Mouse (Mus musculus) neural tube, embryonic 14.5 days (tissue): ENCODE measurements around the gene Pja2. TPM values are rescaled to one million over a fixed set of nuclear protein-coding genes. Genes with fewer than 3 reads are reported as not detected.
"Not testable (repeated sequence)": the region's sequence is repeated elsewhere in the genome, so short reads cannot be mapped to it uniquely, and the experiment has no call there.

Experiments used
- ATAC-seq: fragments of 200-750 bp; cut with Nextera tagmentation; 2 replicates; pipeline ENCODE4 v1.8.0; 2017; ENCODE audit warnings: low read depth, mild to moderate bottlenecking, moderate TSS enrichment, moderate library complexity
- H3K27ac ChIP-seq: fragments of 300-500 bp; sonication (generic); 2 replicates; pipeline ENCODE4 v1.5.1; 2014; ENCODE audit warnings: low read depth, mild to moderate bottlenecking, control low read depth, low read length, moderate library complexity, mixed read lengths
- H3K27me3 ChIP-seq: fragments of 300-500 bp; sonication (generic); 2 replicates; pipeline ENCODE4 v1.6.1; 2014; ENCODE audit warnings: low read length; ENCODE audit not compliant: control insufficient read depth, insufficient read depth
- H3K36me3 ChIP-seq: fragments of 300-500 bp; sonication (generic); 2 replicates; pipeline ENCODE4 v1.6.1; 2014; ENCODE audit warnings: low read length, mixed read lengths; ENCODE audit not compliant: control insufficient read depth, insufficient read depth
- H3K4me1 ChIP-seq: fragments of 300-500 bp; sonication (generic); 2 replicates; pipeline ENCODE4 v1.6.1; 2014; ENCODE audit warnings: low read length; ENCODE audit not compliant: control insufficient read depth, insufficient read depth
- H3K4me2 ChIP-seq: fragments of 300-500 bp; sonication (generic); 2 replicates; pipeline ENCODE4 v1.6.1; 2014; ENCODE audit warnings: mild to moderate bottlenecking, low read depth, low read length, control low read depth
- H3K4me3 ChIP-seq: fragments of 300-500 bp; sonication (generic); 2 replicates; pipeline ENCODE4 v1.5.1; 2014; ENCODE audit warnings: low read depth, low read length, control low read depth, mixed read lengths
- H3K9ac ChIP-seq: fragments of 300-500 bp; sonication (generic); replicated peaks from 2 replicates; pipeline ENCODE4 v1.6.1; 2014; ENCODE audit warnings: low read depth, mild to moderate bottlenecking, control low read depth, low read length, mixed read lengths
- H3K9me3 ChIP-seq: fragments of 300-500 bp; sonication (generic); 2 replicates; pipeline ENCODE4 v1.6.1; 2016; ENCODE audit warnings: low read length; ENCODE audit not compliant: control insufficient read depth
- WGBS: fragments of 180-500 bp; shearing (Covaris S2); extraction: QIAGEN DNeasy Blood & Tissue Kit; methylation state at CpG from one replicate; pipeline ENCODE4 v1.1.7; 2014; 5-methylcytosine and 5-hydroxymethylcytosine counted together
- polyA plus RNA-seq: library from polyadenylated mRNA; unstranded; fragments of >200 nt; fragmentation: Nextera tagmentation; extraction: Ambion mirVana; gene quantifications from 2 replicates; pipeline ENCODE4 v1.2.1, GENCODE M21; 2014

The Pja2 gene
- polyA plus RNA-seq, 1 experiment from 2014 or later = 239 TPM

DNA sequence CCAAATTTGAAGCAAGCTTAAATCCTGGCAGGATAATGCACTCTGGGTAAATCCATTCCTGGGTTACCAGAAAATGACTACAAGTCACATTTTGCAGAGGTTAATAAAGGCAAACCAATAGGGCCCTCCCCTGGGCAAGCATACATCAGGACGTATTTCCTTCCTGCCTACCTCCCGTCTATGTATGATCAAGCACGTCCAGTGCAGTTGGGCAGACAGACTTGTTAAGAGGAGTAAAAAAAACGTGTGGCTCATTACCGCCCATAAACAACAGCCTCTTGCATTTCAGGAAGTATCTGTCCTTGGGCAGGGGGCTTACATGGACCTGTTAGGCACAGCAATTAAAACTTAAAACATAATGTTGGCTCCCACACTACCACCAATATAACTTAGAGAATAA is 8.0 kb upstream of the Pja2 start:
- H3K36me3 ChIP-seq = no peaks in the 10 kb centered on the region
- H3K4me2 ChIP-seq = no peak overlapping the region
- H3K4me1 ChIP-seq = no peaks in the 10 kb centered on the region
- no peaks in the 10 kb centered on the region for H3K27me3 ChIP-seq
- no peaks in the 10 kb centered on the region for H3K9me3 ChIP-seq
- H3K9ac ChIP-seq = no peak overlapping the region
- 72% methylated on average over 5 of the region's 5 CpGs for WGBS
- no peak overlapping the region for H3K4me3 ChIP-seq
- no peak overlapping the region for H3K27ac ChIP-seq
- ATAC-seq = no peak

DNA sequence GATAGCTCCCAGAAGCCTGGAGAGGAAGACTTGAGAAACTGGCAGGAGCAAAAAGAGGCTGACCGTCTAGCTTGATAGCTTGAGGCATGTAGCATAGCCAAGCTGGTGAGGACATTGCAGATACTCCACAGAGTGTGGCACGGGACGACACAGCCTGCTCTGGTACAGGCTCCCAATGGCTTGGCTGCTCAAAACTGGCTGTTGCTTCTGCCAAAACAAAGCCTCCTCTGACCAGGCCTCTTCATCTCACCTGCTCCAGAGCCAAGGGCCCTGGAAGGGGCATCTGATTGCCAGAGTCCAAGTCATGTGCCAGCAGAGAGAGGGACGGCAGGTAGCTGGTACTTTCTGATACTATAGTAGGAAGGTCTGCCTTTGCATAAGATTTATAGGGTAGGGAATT is 5.5 kb upstream of the Pja2 start:
- Histone ChIP-seq H3K27ac (no peak overlapping the region), H3K27me3 (no peaks in the 10 kb centered on the region), H3K4me3 (no peak overlapping the region), H3K9me3 (no peaks in the 10 kb centered on the region), H3K4me2 (no peak overlapping the region), H3K36me3 (no peaks in the 10 kb centered on the region), H3K4me1 (no peaks in the 10 kb centered on the region), H3K9ac (no peak overlapping the region)
- ATAC-seq = no peak
- WGBS = 89% methylated on average over 4 of the region's 4 CpGs

DNA sequence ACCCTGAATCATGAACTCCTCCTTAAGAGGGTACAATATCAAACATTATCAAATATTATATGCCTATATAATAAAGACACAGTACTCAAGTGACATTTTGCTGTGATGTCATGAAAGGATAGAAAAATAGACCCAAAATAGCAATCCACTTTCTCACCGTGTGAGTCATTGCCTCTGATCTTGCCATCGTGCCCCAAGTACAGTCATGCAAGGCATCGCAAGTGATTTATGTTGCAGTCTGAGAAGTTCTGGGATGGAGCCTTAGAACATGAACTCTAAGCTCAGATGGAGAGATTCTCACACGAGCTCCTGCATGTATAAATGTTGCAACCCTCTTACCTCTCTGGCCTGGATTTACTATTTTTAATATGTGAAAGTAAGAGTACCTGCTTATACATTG is 2.2 kb upstream of the Pja2 start:
- Histone ChIP-seq H3K9ac (no peak overlapping the region), H3K4me1 (peaks cover 3% of the 10 kb centered on the region; the same call in 1 of the 2 replicates), H3K4me2 (no peak overlapping the region), H3K9me3 (no peaks in the 10 kb centered on the region), H3K36me3 (no peaks in the 10 kb centered on the region), H3K27me3 (no peaks in the 10 kb centered on the region), H3K4me3 (no peak overlapping the region), H3K27ac (no peak overlapping the region)
- 90% methylated on average over 4 of the region's 4 CpGs for WGBS
- no peak for ATAC-seq

DNA sequence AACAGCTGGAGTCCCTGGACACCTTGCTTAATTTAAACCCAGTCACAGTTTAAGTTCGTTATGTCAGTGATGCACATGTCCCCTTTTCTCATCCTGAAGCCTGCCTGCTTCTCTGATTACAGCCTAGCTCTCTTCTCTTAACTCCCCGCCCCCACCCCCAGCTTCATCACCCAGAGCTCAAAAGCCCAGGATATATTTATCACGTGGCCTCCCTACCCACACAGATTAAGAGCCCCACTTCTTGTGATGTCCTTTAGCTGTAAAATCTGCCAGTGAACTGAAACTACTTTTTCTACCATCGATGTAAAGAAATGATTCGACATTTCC is 1.0 kb upstream of the Pja2 start:
- H3K9ac ChIP-seq = peak overlapping the region; percentile 47
- peak overlapping the region; percentile 41 for H3K4me3 ChIP-seq
- H3K27me3 ChIP-seq = no peaks in the 10 kb centered on the region
- no peak for ATAC-seq
- peak overlapping the region; percentile 85 for H3K27ac ChIP-seq
- no peaks in the 10 kb centered on the region for H3K9me3 ChIP-seq
- WGBS = 22% methylated on average over 5 of the region's 5 CpGs
- peaks cover 5% of the 10 kb centered on the region; the same call in 1 of the 2 replicates for H3K4me1 ChIP-seq
- peak overlapping the region; percentile 47 for H3K4me2 ChIP-seq
- H3K36me3 ChIP-seq = no peaks in the 10 kb centered on the region

DNA sequence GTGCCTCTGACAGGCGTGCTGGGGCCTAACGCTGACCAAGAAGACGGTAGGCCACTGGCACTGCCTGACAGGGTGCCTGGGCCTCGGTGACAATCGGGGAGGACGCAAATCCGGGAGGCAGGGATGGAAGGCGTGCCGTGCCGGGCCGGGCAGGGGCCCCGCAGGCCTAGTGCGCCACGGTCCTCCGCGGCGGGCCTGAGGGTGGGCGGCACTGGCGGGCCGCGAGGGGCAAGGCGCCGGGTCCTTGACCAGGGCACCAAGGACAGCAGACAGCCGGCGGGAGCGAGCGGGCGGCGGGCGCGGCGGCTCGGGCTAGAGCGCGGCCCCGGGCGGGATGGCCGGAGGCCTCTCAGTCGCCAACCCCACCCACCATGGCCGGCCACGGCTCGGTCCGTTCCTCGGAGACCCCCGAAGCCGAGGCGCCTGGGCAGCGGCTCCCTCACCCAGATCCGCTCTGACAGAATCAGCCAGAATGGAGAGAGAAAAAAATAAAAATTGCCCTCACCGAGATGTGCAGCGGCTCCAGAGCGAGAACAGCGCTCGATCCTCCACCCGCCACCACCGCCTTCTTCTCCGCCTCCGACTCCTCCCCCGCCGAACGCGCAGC is 322 bp downstream of the Pja2 start:
- Histone ChIP-seq H3K36me3 (no peaks in the 10 kb centered on the region), H3K9ac (peak overlapping the region; percentile 99), H3K27ac (peak overlapping the region; percentile 97), H3K4me2 (peak overlapping the region; percentile 50), H3K4me1 (peaks cover 5% of the 10 kb centered on the region; the same call in 1 of the 2 replicates), H3K27me3 (no peaks in the 10 kb centered on the region), H3K4me3 (peak overlapping the region; percentile 98), H3K9me3 (no peaks in the 10 kb centered on the region)
- ATAC-seq = peak; percentile 25
- under 1% methylated on average over 57 of the region's 62 CpGs for WGBS

DNA sequence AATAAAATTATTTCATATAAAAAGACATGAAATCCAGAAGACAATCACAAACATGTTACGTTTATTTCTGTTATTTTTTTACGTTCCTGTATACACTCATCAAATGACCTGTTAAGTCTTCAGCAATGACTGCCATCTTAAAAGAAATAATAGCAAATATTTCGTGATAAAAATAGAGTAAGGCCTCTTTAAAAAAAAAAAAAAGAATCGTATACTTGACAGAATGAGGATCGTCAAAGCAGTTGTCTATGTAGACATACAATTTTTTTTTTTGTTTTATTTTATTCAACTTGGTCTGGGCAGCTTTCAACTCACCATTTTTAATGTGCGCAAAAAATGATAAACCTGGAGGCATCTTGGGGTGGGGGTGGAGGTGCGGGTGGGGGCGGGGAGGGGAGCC is 831 bp downstream of the Pja2 start:
- no peak for ATAC-seq

DNA sequence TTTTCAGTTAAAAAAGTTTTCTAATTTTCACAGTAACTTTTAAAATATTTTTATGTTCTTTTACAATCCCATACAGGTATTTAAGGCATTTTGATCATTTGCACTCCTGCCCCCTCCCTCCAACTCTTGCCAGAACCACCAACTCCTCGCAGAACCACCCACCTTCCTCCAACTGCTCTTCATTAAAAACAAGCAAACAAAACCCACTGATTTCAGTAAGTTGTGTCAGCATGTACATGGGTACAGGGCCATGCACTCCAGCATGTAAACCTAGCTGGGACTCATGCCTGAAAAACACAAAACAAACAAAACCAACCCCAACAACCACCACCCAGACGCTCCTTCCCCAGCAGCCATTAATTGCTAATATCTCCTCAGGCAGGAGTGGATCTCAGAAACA is 7.2 kb downstream of the Pja2 start:
- no peaks in the 10 kb centered on the region for H3K9me3 ChIP-seq
- no peak for ATAC-seq
- H3K27ac ChIP-seq = no peak overlapping the region
- H3K4me1 ChIP-seq = peaks cover 5% of the 10 kb centered on the region; the same call in 1 of the 2 replicates
- 88% methylated on average over 2 of the region's 2 CpGs for WGBS
- no peak overlapping the region for H3K4me3 ChIP-seq
- no peak overlapping the region for H3K9ac ChIP-seq
- H3K4me2 ChIP-seq = no peak overlapping the region
- H3K36me3 ChIP-seq = no peaks in the 10 kb centered on the region
- no peaks in the 10 kb centered on the region for H3K27me3 ChIP-seq

More for the DNA sequence above, 831 bp downstream of the Pja2 start:
- Histone ChIP-seq H3K36me3 (no peaks in the 10 kb centered on the region), H3K4me2 (peak overlapping the region; percentile 50), H3K9me3 (no peaks in the 10 kb centered on the region), H3K4me3 (peak overlapping the region; percentile 98), H3K27me3 (no peaks in the 10 kb centered on the region), H3K9ac (peak overlapping the region; percentile 99), H3K27ac (peak overlapping the region; percentile 97), H3K4me1 (peaks cover 5% of the 10 kb centered on the region; the same call in 1 of the 2 replicates)
- WGBS = 24% methylated on average over 8 of the region's 8 CpGs

DNA sequence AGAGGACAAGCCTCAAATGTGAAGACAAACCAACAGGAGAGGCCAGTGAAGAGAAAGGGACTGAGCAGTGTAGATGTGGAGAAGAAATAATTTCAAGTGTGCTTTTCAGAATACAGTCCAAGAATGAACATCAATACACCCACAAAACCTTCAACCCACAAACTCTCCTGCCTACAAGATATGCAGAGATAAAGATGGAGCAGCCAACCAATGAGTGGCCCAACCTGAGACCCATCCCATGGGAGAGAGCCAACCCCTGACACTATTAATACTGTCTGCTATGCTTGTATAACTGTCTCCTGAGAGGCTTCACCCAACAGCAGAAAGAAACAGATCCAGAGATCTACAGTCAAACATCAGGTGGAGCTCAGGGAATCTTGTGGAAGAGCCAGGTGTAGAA is 16.3 kb downstream of the Pja2 start:
- Histone ChIP-seq H3K9me3 (no peaks in the 10 kb centered on the region), H3K4me2 (no peak overlapping the region), H3K4me1 (no peaks in the 10 kb centered on the region), H3K9ac (no peak overlapping the region), H3K4me3 (no peak overlapping the region), H3K36me3 (peaks cover 13% of the 10 kb centered on the region; the same call in 1 of the 2 replicates), H3K27me3 (no peaks in the 10 kb centered on the region), H3K27ac (no peak overlapping the region)
- ATAC-seq = no peak

DNA sequence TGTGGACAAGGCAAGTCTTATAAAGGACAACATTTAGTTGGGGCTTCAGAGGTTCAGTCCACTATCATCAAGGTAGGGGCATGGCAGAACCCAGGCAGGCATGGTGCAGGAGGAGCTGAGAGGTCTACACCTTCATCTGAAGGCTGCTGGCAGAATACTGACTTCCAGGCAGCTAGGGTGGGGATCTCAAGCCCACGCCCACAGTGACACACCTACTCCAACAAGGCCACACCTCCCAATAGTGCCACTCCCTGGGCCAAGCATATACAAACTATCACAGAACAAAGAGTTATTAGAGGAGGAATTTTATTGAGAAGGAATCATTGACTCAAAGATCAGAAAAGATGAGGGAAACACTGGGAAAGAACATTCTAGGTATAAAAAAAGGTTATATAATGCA is 17.2 kb downstream of the Pja2 start:
- H3K4me3 ChIP-seq, H3K4me1 ChIP-seq, ATAC-seq, H3K9ac ChIP-seq, H3K27me3 ChIP-seq, H3K27ac ChIP-seq, H3K9me3 ChIP-seq, H3K4me2 ChIP-seq: not testable (repeated sequence)
- 90% methylated on average over 1 of the region's 1 CpGs for WGBS
- H3K36me3 ChIP-seq = peaks cover 13% of the 10 kb centered on the region; the same call in 1 of the 2 replicates
